Mouse (Mus musculus): ENCODE measurements around the gene Vmn1r193. TPM values are rescaled to one million over a fixed set of nuclear protein-coding genes. Genes with fewer than 3 reads are reported as not detected.

The Vmn1r193 gene
- total and polyA plus RNA-seq, 3 experiments: not detected

GRCm38 (mm10) chr13:22183869-22184268 is 39.1 kb downstream of the Vmn1r193 start, which contains the start of gene Vmn1r191:
Gene Vmn1r191 (minus strand): TSS chr13:22183969.
- Histone ChIP-seq H3K4me1 (ENCODE audit: control insufficient read depth in 1 of 2, insufficient read depth in 2 of 2) (no peaks in the 10 kb centered on the region), H3K79me2 (replicated peaks; ENCODE audit: control insufficient read depth, extremely low read depth, insufficient read depth, poor library complexity, severe bottlenecking) (no peaks in the 10 kb centered on the region), H3K9ac (ENCODE audit: insufficient read depth, low read depth) (no peak within 1 kb of the TSS), H3K4me2 (ENCODE audit: insufficient read depth, low read depth, poor library complexity, severe bottlenecking) (no peak within 1 kb of the TSS), H3K36me3 (replicated peaks in 1 of 2; ENCODE audit: control insufficient read depth in 1 of 2, insufficient read depth in 1 of 2, low read length in 1 of 2) (no peaks in the 10 kb centered on the region), H3K27me3 (replicated peaks) (no peaks in the 10 kb centered on the region), H3K9me3 (replicated peaks; ENCODE audit: low read length) (no peaks in the 10 kb centered on the region), H3K4me3 (replicated peaks in 1 of 3; ENCODE audit: low read depth in 2 of 3, low read length in 2 of 3, poor library complexity in 1 of 3) (no peak within 1 kb of the TSS), H3K27ac (ENCODE audit: insufficient read depth, low read depth) (no peak within 1 kb of the TSS)
- TF ChIP-seq IRF4 (IDR thresholded peaks at IDR 0.05; ENCODE audit: low read depth, low read length) (no peak), SMC3 (IDR thresholded peaks at IDR 0.05; ENCODE audit: low read depth, low read length) (no peak), ETS1 (conservative IDR thresholded peaks at IDR 0.05; ENCODE audit: low read depth, low read length) (no peak), JUN (IDR thresholded peaks at IDR 0.05; ENCODE audit: insufficient read depth, low read depth, low read length) (no peak), PAX5 (IDR thresholded peaks at IDR 0.05; ENCODE audit: low read length) (no peak), ZMIZ1 (IDR thresholded peaks at IDR 0.05; ENCODE audit: low read depth, low read length) (no peak), RCOR1 (conservative IDR thresholded peaks at IDR 0.05; ENCODE audit: low read depth, low read length) (no peak), EP300 (IDR thresholded peaks at IDR 0.05; ENCODE audit: low read length) (no peak), MEF2A (IDR thresholded peaks at IDR 0.05; ENCODE audit: borderline replicate concordance, low read depth, low read length) (no peak)
- dilution Hi-C loops (cut with MboI; ENCODE audit: extremely low pct_ligation_motif_present, extremely low pct_unique_long_range_greater_than_20kb, low sequenced_read_pairs): no loop called here
- in situ Hi-C loops (cut with MboI; ENCODE audit: low pct_ligation_motif_present, low pct_unique_long_range_greater_than_20kb, low sequenced_read_pairs): no loop called here
- DNase-seq (ENCODE audit: extremely low read depth): no peak

- Histone ChIP-seq H3K27me3 (replicated peaks) (no peaks in the 10 kb centered on the region), H3K4me2 (ENCODE audit: insufficient read depth, low read depth, poor library complexity, severe bottlenecking) (no peak overlapping the region), H3K9ac (ENCODE audit: insufficient read depth, low read depth) (no peak overlapping the region), H3K9me3 (replicated peaks; ENCODE audit: low read length) (no peaks in the 10 kb centered on the region), H3K27ac (ENCODE audit: insufficient read depth, low read depth) (no peak overlapping the region), H3K36me3 (replicated peaks in 1 of 2; ENCODE audit: control insufficient read depth in 1 of 2, insufficient read depth in 1 of 2, low read length in 1 of 2) (no peaks in the 10 kb centered on the region), H3K4me3 (replicated peaks in 1 of 3; ENCODE audit: low read depth in 2 of 3, low read length in 2 of 3, poor library complexity in 1 of 3) (no peak overlapping the region), H3K79me2 (replicated peaks; ENCODE audit: control insufficient read depth, extremely low read depth, insufficient read depth, poor library complexity, severe bottlenecking) (no peaks in the 10 kb centered on the region), H3K4me1 (ENCODE audit: control insufficient read depth in 1 of 2, insufficient read depth in 2 of 2) (no peaks in the 10 kb centered on the region)
- no peak for TF ChIP-seq PAX5 (IDR thresholded peaks at IDR 0.05; ENCODE audit: low read length)
- TF ChIP-seq SIN3A (IDR thresholded peaks at IDR 0.05; ENCODE audit: low read length): no peak
- TF ChIP-seq HCFC1 (IDR thresholded peaks at IDR 0.05; ENCODE audit: low read depth, low read length): no peak
- no peak for TF ChIP-seq ZKSCAN1 (IDR thresholded peaks at IDR 0.05; ENCODE audit: borderline replicate concordance, low read depth, low read length)
- no peak for TF ChIP-seq TBP (conservative IDR thresholded peaks at IDR 0.05; ENCODE audit: low read depth, low read length)
- no peak for TF ChIP-seq USF1 (IDR thresholded peaks at IDR 0.05; ENCODE audit: low read depth, low read length)
- no peak for TF ChIP-seq BHLHE40 (IDR thresholded peaks at IDR 0.05; ENCODE audit: low read depth, low read length)
- no peak for TF ChIP-seq IRF4 (IDR thresholded peaks at IDR 0.05; ENCODE audit: low read depth, low read length)
- TF ChIP-seq POLR2AphosphoS2 (IDR thresholded peaks at IDR 0.05; ENCODE audit: low read depth, low read length): no peak
- TF ChIP-seq TCF12 (IDR thresholded peaks at IDR 0.05; ENCODE audit: low read depth, low read length): no peak
- TF ChIP-seq RCOR1 (conservative IDR thresholded peaks at IDR 0.05; ENCODE audit: low read depth, low read length): no peak
- no peak for TF ChIP-seq EP300 (IDR thresholded peaks at IDR 0.05; ENCODE audit: low read length)
- no peak for TF ChIP-seq MYC (IDR thresholded peaks at IDR 0.05; ENCODE audit: low read depth, low read length)
- dilution Hi-C loops (cut with MboI; ENCODE audit: extremely low pct_ligation_motif_present, extremely low pct_unique_long_range_greater_than_20kb, low sequenced_read_pairs): no loop called here
- DNase-seq (ENCODE audit: extremely low read depth): no peak
- in situ Hi-C loops (cut with MboI; ENCODE audit: low pct_ligation_motif_present, low pct_unique_long_range_greater_than_20kb, low sequenced_read_pairs): no loop called here
These were observed 54.5 kb downstream of the Vmn1r193 start for GRCm38 (mm10) chr13:22168416-22168815.

Other genes with a start within 250 kb of the Vmn1r193 start
- gene Pom121l2, start 242.0 kb downstream of the Vmn1r193 start, total RNA-seq (2012; rRNA removed): not detected in 2 replicates
- gene Pom121l2, start 242.0 kb downstream of the Vmn1r193 start, total RNA-seq (2014; rRNA removed): not detected in 2 replicates
- gene Pom121l2, start 242.0 kb downstream of the Vmn1r193 start, polyA plus RNA-seq (2012; ENCODE audit: insufficient read length, low read depth): not detected in 2 replicates
- gene Prss16, start 213.4 kb downstream of the Vmn1r193 start, total RNA-seq (2012; rRNA removed): 0.38 and 0.47 TPM in 2 replicates
- gene Prss16, start 213.4 kb downstream of the Vmn1r193 start, total RNA-seq (2014; rRNA removed): 0.69 and 1.4 TPM in 2 replicates
- gene Prss16, start 213.4 kb downstream of the Vmn1r193 start, polyA plus RNA-seq (2012; ENCODE audit: insufficient read length, low read depth): 0.36 and 0.44 TPM in 2 replicates
- 628 and 652 TPM in 2 replicates for gene Hist1h2ah, start 187.6 kb downstream of the Vmn1r193 start, total RNA-seq (2012; rRNA removed)
- 4.9 and 8.1 TPM in 2 replicates for gene Hist1h2ah, start 187.6 kb downstream of the Vmn1r193 start, total RNA-seq (2014; rRNA removed)
- gene Hist1h2ah, start 187.6 kb downstream of the Vmn1r193 start, polyA plus RNA-seq (2012; ENCODE audit: insufficient read length, low read depth): 2.3 and 4.5 TPM in 2 replicates
- gene Hist1h2bk, start 187.3 kb downstream of the Vmn1r193 start, total RNA-seq (2012; rRNA removed): 2,586 and 2,636 TPM in 2 replicates
- 38.2 and 47.2 TPM in 2 replicates for gene Hist1h2bk, start 187.3 kb downstream of the Vmn1r193 start, total RNA-seq (2014; rRNA removed)
- 3.7 and 8.1 TPM in 2 replicates for gene Hist1h2bk, start 187.3 kb downstream of the Vmn1r193 start, polyA plus RNA-seq (2012; ENCODE audit: insufficient read length, low read depth)
- gene Hist1h4i, start 181.8 kb downstream of the Vmn1r193 start, total RNA-seq (2012; rRNA removed): 768 and 812 TPM in 2 replicates
- 29.9 and 35.7 TPM in 2 replicates for gene Hist1h4i, start 181.8 kb downstream of the Vmn1r193 start, total RNA-seq (2014; rRNA removed)
- gene Hist1h4i, start 181.8 kb downstream of the Vmn1r193 start, polyA plus RNA-seq (2012; ENCODE audit: insufficient read length, low read depth): 6.4 TPM in 2 replicates
- 576 and 708 TPM in 2 replicates for gene Hist1h2ag, start 180.2 kb downstream of the Vmn1r193 start, total RNA-seq (2012; rRNA removed)
- gene Hist1h2ag, start 180.2 kb downstream of the Vmn1r193 start, total RNA-seq (2014; rRNA removed): 21.8 and 22.0 TPM in 2 replicates
- 7.3 and 13.0 TPM in 2 replicates for gene Hist1h2ag, start 180.2 kb downstream of the Vmn1r193 start, polyA plus RNA-seq (2012; ENCODE audit: insufficient read length, low read depth)
- 1,723 and 1,790 TPM in 2 replicates for gene Hist1h2bj, start 179.9 kb downstream of the Vmn1r193 start, total RNA-seq (2012; rRNA removed)
- gene Hist1h2bj, start 179.9 kb downstream of the Vmn1r193 start, total RNA-seq (2014; rRNA removed): 23.2 and 23.8 TPM in 2 replicates
- 0.72 and 2.5 TPM in 2 replicates for gene Hist1h2bj, start 179.9 kb downstream of the Vmn1r193 start, polyA plus RNA-seq (2012; ENCODE audit: insufficient read length, low read depth)
- gene Vmn1r188, start 138.7 kb downstream of the Vmn1r193 start, total RNA-seq (2012; rRNA removed): not detected in 2 replicates
- gene Vmn1r188, start 138.7 kb downstream of the Vmn1r193 start, total RNA-seq (2014; rRNA removed): not detected in 2 replicates
- not detected in 2 replicates for gene Vmn1r188, start 138.7 kb downstream of the Vmn1r193 start, polyA plus RNA-seq (2012; ENCODE audit: insufficient read length, low read depth)
- not detected in 2 replicates for gene Vmn1r189, start 117.3 kb downstream of the Vmn1r193 start, total RNA-seq (2012; rRNA removed)
- not detected in 2 replicates for gene Vmn1r189, start 117.3 kb downstream of the Vmn1r193 start, total RNA-seq (2014; rRNA removed)
- gene Vmn1r189, start 117.3 kb downstream of the Vmn1r193 start, polyA plus RNA-seq (2012; ENCODE audit: insufficient read length, low read depth): not detected in 2 replicates
- gene Vmn1r191, start 39.2 kb downstream of the Vmn1r193 start, total RNA-seq (2012; rRNA removed): not detected in 2 replicates
- gene Vmn1r191, start 39.2 kb downstream of the Vmn1r193 start, total RNA-seq (2014; rRNA removed): not detected in 2 replicates
- gene Vmn1r191, start 39.2 kb downstream of the Vmn1r193 start, polyA plus RNA-seq (2012; ENCODE audit: insufficient read length, low read depth): not detected in 2 replicates
- gene Vmn1r192, start 32.0 kb downstream of the Vmn1r193 start, total RNA-seq (2012; rRNA removed): not detected in 2 replicates
- gene Vmn1r192, start 32.0 kb downstream of the Vmn1r193 start, total RNA-seq (2014; rRNA removed): not detected in 2 replicates
- gene Vmn1r192, start 32.0 kb downstream of the Vmn1r193 start, polyA plus RNA-seq (2012; ENCODE audit: insufficient read length, low read depth): not detected in 2 replicates
- gene Vmn1r194, start 21.1 kb upstream of the Vmn1r193 start, total RNA-seq (2012; rRNA removed): not detected in 2 replicates
- gene Vmn1r194, start 21.1 kb upstream of the Vmn1r193 start, total RNA-seq (2014; rRNA removed): not detected in 2 replicates
- not detected in 2 replicates for gene Vmn1r194, start 21.1 kb upstream of the Vmn1r193 start, polyA plus RNA-seq (2012; ENCODE audit: insufficient read length, low read depth)
- not detected in 2 replicates for gene Vmn1r195, start 47.4 kb upstream of the Vmn1r193 start, total RNA-seq (2012; rRNA removed)
- gene Vmn1r195, start 47.4 kb upstream of the Vmn1r193 start, total RNA-seq (2014; rRNA removed): not detected in 2 replicates
- not detected in 2 replicates for gene Vmn1r195, start 47.4 kb upstream of the Vmn1r193 start, polyA plus RNA-seq (2012; ENCODE audit: insufficient read length, low read depth)
- not detected in 2 replicates for gene Vmn1r196, start 66.8 kb upstream of the Vmn1r193 start, total RNA-seq (2012; rRNA removed)
- gene Vmn1r196, start 66.8 kb upstream of the Vmn1r193 start, total RNA-seq (2014; rRNA removed): not detected in 2 replicates
- not detected in 2 replicates for gene Vmn1r196, start 66.8 kb upstream of the Vmn1r193 start, polyA plus RNA-seq (2012; ENCODE audit: insufficient read length, low read depth)
- gene Vmn1r197, start 101.4 kb upstream of the Vmn1r193 start, total RNA-seq (2012; rRNA removed): not detected in 2 replicates
- not detected in 2 replicates for gene Vmn1r197, start 101.4 kb upstream of the Vmn1r193 start, total RNA-seq (2014; rRNA removed)
- gene Vmn1r197, start 101.4 kb upstream of the Vmn1r193 start, polyA plus RNA-seq (2012; ENCODE audit: insufficient read length, low read depth): 0.04 TPM in 1 of 2 replicates, not detected in the other
- gene Vmn1r198, start 127.2 kb upstream of the Vmn1r193 start, total RNA-seq (2012; rRNA removed): not detected in 2 replicates
- gene Vmn1r198, start 127.2 kb upstream of the Vmn1r193 start, total RNA-seq (2014; rRNA removed): not detected in 2 replicates
- not detected in 2 replicates for gene Vmn1r198, start 127.2 kb upstream of the Vmn1r193 start, polyA plus RNA-seq (2012; ENCODE audit: insufficient read length, low read depth)
- gene Vmn1r199, start 156.7 kb upstream of the Vmn1r193 start, total RNA-seq (2012; rRNA removed): not detected in 2 replicates
- not detected in 2 replicates for gene Vmn1r199, start 156.7 kb upstream of the Vmn1r193 start, total RNA-seq (2014; rRNA removed)
- gene Vmn1r199, start 156.7 kb upstream of the Vmn1r193 start, polyA plus RNA-seq (2012; ENCODE audit: insufficient read length, low read depth): not detected in 2 replicates
- not detected in 2 replicates for gene Vmn1r200, start 167.2 kb upstream of the Vmn1r193 start, total RNA-seq (2012; rRNA removed)
- gene Vmn1r200, start 167.2 kb upstream of the Vmn1r193 start, total RNA-seq (2014; rRNA removed): not detected in 2 replicates
- gene Vmn1r200, start 167.2 kb upstream of the Vmn1r193 start, polyA plus RNA-seq (2012; ENCODE audit: insufficient read length, low read depth): not detected in 2 replicates
- gene Vmn1r201, start 248.8 kb upstream of the Vmn1r193 start, total RNA-seq (2012; rRNA removed): 0.13 TPM in 1 of 2 replicates, not detected in the other
- gene Vmn1r201, start 248.8 kb upstream of the Vmn1r193 start, total RNA-seq (2014; rRNA removed): 0.04 TPM in 1 of 2 replicates, not detected in the other
- not detected in 2 replicates for gene Vmn1r201, start 248.8 kb upstream of the Vmn1r193 start, polyA plus RNA-seq (2012; ENCODE audit: insufficient read length, low read depth)